Mouse (Mus musculus) heart, embryonic 10.5 days (tissue): ENCODE data around the gene Coa7. TPM values are rescaled to one million over a fixed set of nuclear protein-coding genes. Genes with fewer than 3 reads are reported as not detected.

ENCODE experiments used
- DNase-seq: peaks from one replicate; pipeline ENCODE4 v3.0.0-alpha.2; 2017; ENCODE audit warnings: low spot score
- H3K27ac ChIP-seq: fragments of 300-500 bp; sonication (generic); 2 replicates; pipeline ENCODE4 v1.5.1; 2016; ENCODE audit warnings: mild to moderate bottlenecking
- H3K27me3 ChIP-seq: fragments of 300-500 bp; sonication (generic); 2 replicates; pipeline ENCODE4 v1.6.1; 2016; ENCODE audit warnings: mild to moderate bottlenecking; ENCODE audit not compliant: poor library complexity, insufficient read depth, severe bottlenecking
- H3K36me3 ChIP-seq: fragments of 300-500 bp; sonication (generic); 2 replicates; pipeline ENCODE4 v1.6.1; 2016; ENCODE audit warnings: mild to moderate bottlenecking, moderate library complexity
- H3K4me1 ChIP-seq: fragments of 300-500 bp; sonication (generic); 2 replicates; pipeline ENCODE4 v1.6.1; 2016; ENCODE audit warnings: mild to moderate bottlenecking
- H3K4me3 ChIP-seq: fragments of 300-500 bp; sonication (generic); 2 replicates; pipeline ENCODE4 v1.5.1; 2016; ENCODE audit warnings: mild to moderate bottlenecking, moderate library complexity
- H3K9me3 ChIP-seq: fragments of 300-500 bp; sonication (generic); 2 replicates; pipeline ENCODE4 v1.6.1; 2016; ENCODE audit warnings: mild to moderate bottlenecking, moderate library complexity
- WGBS: fragments of 180-500 bp; shearing (Covaris S2); methylation state at CpG from one replicate; pipeline ENCODE4 v1.1.7; 2016; 5-methylcytosine and 5-hydroxymethylcytosine counted together
- polyA plus RNA-seq: library from polyadenylated mRNA; unstranded; fragments of >200 nt; fragmentation: Nextera tagmentation; extraction: Ambion mirVana; gene quantifications from 2 replicates; pipeline ENCODE4 v1.2.1, GENCODE M21; 2016

Gene Coa7
- polyA plus RNA-seq = 58.4 and 61.1 TPM in 2 replicates

DNA sequence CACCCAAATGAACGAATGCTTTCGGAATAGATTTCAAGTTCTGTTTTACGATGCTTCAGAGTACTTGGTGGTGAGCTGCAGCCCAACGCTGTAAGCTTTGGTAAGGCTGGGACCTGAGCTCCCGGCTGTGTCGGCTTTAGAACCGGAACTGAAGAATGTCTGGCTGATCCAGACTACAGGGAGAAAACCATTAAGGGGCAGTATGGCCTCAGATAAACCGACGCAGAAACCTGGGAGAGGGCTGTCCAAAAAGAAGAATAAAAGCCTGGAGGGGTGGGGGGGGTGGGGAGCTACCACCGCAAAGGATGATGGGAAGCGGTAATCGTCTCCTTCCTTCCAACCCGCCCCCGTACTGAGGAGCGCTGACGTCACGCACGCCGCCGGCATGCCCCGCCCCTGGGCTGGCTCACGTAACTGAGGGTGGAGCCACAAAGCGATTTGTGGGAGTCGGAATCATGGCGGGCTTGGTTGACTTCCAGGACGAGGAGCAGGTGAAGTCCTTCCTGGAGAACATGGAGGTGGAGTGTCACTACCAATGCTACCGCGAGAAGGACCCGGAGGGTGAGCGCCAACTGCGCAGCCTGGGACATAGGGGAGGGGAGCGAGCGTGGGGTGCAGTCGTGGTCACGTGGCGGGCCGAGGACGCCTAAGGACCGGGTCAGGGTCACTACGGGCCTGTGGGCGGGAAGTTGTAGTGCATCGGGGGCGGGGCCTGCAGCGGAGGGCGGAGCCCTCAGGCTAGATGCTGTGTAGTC is at the start of gene Coa7:
Gene Coa7 (plus strand): TSS at position 411 of the 755 bp plus-strand sequence.
- peaks cover 24% of the 10 kb centered on the region for H3K36me3 ChIP-seq
- peak; percentile 99 for DNase-seq
- H3K27me3 ChIP-seq = no peaks in the 10 kb centered on the region
- H3K9me3 ChIP-seq = no peaks in the 10 kb centered on the region
- H3K4me1 ChIP-seq = peaks cover 12% of the 10 kb centered on the region
- H3K27ac ChIP-seq = peak within 1 kb of the TSS; percentile 96
- peak within 1 kb of the TSS; percentile 75 for H3K4me3 ChIP-seq
- under 1% methylated on average over 44 of the region's 45 CpGs for WGBS

DNA sequence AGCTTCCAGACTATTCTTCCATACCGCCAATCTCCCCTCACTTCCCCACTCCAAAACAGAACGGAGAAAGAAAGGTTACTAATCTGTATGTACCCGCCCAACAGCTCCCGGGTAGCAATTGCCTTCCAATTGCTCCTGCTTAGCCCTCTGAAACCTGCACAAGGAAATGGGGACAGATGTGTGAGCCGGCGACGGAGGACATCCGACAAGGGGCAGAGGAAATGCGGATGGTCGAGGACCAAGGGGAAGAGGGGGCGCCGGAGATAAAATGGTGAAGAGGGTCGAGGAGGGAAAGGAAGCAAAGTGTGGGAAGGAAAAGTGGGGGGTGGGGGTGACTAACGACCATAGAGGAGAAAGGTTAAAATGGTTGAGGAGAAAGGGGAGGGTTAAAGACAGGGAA is 27.7 kb upstream of the Coa7 start:
- peak overlapping the region; percentile 91 for H3K4me3 ChIP-seq
- 2% methylated on average over 14 of the region's 14 CpGs for WGBS
- H3K36me3 ChIP-seq = no peaks in the 10 kb centered on the region

DNA sequence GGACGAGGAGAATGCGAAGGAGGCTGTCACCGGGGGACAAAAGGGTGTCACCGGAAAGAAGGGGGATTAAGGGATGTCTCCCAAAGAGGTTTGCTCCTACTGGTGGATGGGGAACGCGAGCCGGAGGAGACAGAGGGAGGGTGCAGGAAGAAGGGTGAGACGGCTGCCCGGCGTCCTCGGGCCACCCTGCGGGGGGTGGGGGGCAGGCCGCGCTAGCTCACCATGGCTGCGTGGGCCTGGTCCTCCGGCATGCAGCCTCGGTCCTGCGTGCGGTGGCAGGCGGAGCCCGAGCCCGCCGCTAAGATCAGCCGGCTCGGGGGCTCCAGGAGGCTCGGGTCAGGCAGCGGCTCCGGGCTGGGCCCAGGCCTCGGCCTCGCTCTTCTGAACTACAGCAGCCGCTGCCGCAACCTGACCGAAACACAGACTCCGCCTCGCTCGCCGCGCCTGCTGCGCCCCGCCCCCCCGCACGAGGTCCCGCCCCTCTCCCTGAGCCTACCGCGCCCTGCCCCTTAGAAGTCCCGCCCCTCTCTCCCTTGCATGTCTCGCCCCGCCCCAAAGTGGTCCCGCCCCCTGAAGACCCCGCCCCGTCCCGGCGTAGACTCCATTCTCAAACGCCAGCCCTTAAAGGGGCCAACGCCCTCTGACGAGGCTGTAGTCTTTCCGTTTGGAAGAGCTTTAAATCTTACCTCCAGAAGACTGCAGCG is 27.1 kb upstream of the Coa7 start, which contains the start of gene Zyg11b:
Gene Zyg11b (minus strand): TSS at position 427 of the 704 bp plus-strand sequence.
- WGBS = under 1% methylated on average over 54 of the region's 58 CpGs
- no peaks in the 10 kb centered on the region for H3K27me3 ChIP-seq
- peak within 1 kb of the TSS; percentile 91 for H3K4me3 ChIP-seq
- no peaks in the 10 kb centered on the region for H3K36me3 ChIP-seq
- peak within 1 kb of the TSS; percentile 97 for H3K27ac ChIP-seq
- peak; percentile 98 for DNase-seq
- H3K4me1 ChIP-seq = peaks cover 9% of the 10 kb centered on the region; the same call in 1 of the 2 replicates
- H3K9me3 ChIP-seq = 0 out of 2 replicates have a peak, but pooled peaks cover 2% of the 10 kb centered on the region

More for the DNA sequence above, 27.7 kb upstream of the Coa7 start:
- H3K4me1 ChIP-seq = peaks cover 9% of the 10 kb centered on the region; the same call in 1 of the 2 replicates
- H3K27ac ChIP-seq = peak overlapping the region; percentile 97
- H3K27me3 ChIP-seq = no peaks in the 10 kb centered on the region
- peak; percentile 75 for DNase-seq
- 0 out of 2 replicates have a peak, but pooled peaks cover under 1% of the 10 kb centered on the region for H3K9me3 ChIP-seq

DNA sequence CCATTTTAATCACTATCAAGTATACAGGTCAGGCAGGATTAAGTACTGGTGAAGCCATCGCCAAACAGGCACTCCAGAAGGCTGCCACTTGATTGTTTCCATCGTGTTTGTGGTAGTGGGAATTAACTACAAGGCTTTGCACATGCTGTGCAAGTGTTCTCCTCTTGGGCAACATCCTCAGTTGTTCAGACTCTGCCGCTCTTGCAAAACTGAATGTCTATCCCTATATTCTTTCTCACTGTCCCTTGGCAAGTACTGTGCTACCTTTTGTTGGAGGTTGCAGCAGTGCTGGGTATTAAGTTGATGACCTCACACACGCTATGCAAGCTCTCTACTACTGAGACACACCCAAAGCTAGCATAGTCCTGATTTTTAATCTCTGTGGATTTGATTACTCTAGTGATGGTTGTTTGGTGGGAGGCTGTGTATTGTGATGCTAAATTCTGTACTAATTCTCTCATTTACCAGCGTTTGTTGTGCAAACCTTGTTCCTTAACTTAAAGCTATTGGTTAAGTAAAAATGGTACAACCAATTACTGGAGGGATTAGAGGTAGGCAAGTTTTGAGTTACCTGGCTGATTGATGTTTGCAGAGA is 25.5 kb upstream of the Coa7 start:
- no peak overlapping the region for H3K27ac ChIP-seq
- H3K4me3 ChIP-seq = no peak overlapping the region
- 74% methylated on average over 5 of the region's 5 CpGs for WGBS
- no peak for DNase-seq
- H3K9me3 ChIP-seq = peaks cover 4% of the 10 kb centered on the region; the same call in 1 of the 2 replicates
- no peaks in the 10 kb centered on the region for H3K27me3 ChIP-seq
- H3K36me3 ChIP-seq = no peaks in the 10 kb centered on the region
- H3K4me1 ChIP-seq = peaks cover 9% of the 10 kb centered on the region; the same call in 1 of the 2 replicates

DNA sequence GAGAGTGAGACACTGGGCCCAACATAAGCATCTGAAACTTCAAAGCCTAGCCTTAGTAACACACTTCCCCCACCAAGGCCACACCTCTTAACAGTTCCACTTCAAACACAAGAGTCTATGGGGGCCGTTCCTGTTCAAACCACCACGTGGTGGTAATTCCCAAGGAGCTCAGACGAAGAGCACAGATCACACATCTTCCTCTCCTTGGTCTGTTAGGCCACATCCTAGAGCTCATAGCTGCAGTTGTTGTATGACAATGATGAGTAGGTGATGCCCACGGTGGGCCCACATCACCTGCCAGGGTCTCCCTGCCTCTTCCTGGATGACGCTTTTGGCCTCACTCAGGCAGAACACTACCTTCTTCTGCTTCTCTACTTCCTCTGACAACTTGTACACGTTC is 17.2 kb upstream of the Coa7 start:
- no peak for DNase-seq
- Histone ChIP-seq H3K27me3 (no peaks in the 10 kb centered on the region), H3K9me3 (peaks cover 2% of the 10 kb centered on the region; the same call in 1 of the 2 replicates), H3K27ac (no peak overlapping the region), H3K36me3 (no peaks in the 10 kb centered on the region), H3K4me1 (peaks cover 5% of the 10 kb centered on the region; the same call in 1 of the 2 replicates), H3K4me3 (no peak overlapping the region)
- 73% methylated on average over 6 of the region's 6 CpGs for WGBS

DNA sequence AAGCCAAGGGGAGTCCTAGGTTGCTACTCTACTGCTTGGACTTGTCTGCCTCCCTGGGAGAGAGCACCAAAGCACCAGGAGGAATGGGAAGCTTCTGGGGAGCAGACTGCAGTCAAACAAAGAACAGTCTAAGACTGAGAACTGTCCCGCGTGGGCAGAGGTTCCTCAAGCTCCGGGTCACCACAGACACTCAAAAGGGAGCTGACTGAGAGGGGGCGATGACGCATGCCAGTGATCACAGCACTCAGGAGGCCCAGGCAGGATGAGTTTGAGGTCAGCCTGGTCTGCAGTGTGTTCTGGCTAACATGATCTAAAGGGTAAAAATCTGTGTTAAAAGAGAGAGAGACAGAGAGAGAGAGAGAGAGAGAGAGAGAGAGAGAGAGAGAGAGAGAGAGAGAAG is 13.9 kb upstream of the Coa7 start:
- 30% methylated on average over 5 of the region's 5 CpGs for WGBS

DNA sequence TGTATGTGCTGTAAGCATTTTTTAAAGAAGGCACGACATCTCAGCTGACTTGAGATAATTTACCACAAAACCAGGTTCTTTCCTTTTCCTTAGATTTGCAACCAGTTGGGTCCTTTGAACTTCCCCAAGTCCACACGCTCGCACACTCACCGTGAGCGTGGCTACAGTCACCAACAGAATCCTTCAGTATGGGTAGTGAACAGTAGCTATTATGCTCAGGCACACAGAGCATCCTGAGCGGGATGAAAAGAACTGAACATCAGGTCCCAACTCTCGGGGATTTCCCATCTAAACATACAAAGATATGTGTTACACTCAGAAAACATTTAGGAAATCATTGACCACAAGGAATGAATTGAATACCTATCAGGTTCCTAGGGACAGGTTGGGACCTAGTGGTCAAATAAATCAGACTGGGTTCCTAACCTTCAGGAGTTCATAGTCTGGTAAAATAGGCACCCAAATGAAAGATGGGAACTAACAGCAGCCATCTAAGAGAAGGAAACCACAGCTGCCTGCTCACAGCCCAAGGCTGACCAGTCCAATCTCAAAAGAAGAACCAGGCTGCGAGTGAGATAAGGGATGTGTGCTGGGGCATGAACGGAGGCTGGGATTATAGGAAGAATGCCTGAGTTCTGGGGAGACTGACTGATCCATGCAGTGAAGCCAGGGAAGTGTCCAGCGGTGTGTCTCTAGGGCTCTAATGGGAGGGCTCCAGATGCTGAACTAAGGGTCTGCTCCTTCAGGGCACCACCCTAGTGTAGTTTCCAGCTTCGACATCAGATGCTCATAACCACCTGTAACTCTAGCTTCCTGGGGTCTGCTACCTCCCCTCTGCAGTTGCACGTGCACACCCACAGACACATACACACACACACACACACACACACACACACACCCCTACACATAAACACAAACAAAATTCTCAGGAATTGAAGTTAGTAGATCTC is 10.0 kb upstream of the Coa7 start:
- Histone ChIP-seq H3K27ac (0 out of 2 replicates have a peak overlapping the region, but pooled peaks have one; percentile 16), H3K27me3 (no peaks in the 10 kb centered on the region), H3K9me3 (no peaks in the 10 kb centered on the region), H3K36me3 (no peaks in the 10 kb centered on the region), H3K4me1 (peaks cover 24% of the 10 kb centered on the region), H3K4me3 (no peak overlapping the region)
- DNase-seq = no peak
- 71% methylated on average over 12 of the region's 12 CpGs for WGBS

More for the DNA sequence above, 13.9 kb upstream of the Coa7 start:
- H3K9me3 ChIP-seq = no peaks in the 10 kb centered on the region
- no peaks in the 10 kb centered on the region for H3K27me3 ChIP-seq
- DNase-seq = no peak
- peaks cover 17% of the 10 kb centered on the region for H3K4me1 ChIP-seq
- no peaks in the 10 kb centered on the region for H3K36me3 ChIP-seq
- H3K27ac ChIP-seq = 0 out of 2 replicates have a peak overlapping the region, but pooled peaks have one; percentile 56
- no peak overlapping the region for H3K4me3 ChIP-seq

DNA sequence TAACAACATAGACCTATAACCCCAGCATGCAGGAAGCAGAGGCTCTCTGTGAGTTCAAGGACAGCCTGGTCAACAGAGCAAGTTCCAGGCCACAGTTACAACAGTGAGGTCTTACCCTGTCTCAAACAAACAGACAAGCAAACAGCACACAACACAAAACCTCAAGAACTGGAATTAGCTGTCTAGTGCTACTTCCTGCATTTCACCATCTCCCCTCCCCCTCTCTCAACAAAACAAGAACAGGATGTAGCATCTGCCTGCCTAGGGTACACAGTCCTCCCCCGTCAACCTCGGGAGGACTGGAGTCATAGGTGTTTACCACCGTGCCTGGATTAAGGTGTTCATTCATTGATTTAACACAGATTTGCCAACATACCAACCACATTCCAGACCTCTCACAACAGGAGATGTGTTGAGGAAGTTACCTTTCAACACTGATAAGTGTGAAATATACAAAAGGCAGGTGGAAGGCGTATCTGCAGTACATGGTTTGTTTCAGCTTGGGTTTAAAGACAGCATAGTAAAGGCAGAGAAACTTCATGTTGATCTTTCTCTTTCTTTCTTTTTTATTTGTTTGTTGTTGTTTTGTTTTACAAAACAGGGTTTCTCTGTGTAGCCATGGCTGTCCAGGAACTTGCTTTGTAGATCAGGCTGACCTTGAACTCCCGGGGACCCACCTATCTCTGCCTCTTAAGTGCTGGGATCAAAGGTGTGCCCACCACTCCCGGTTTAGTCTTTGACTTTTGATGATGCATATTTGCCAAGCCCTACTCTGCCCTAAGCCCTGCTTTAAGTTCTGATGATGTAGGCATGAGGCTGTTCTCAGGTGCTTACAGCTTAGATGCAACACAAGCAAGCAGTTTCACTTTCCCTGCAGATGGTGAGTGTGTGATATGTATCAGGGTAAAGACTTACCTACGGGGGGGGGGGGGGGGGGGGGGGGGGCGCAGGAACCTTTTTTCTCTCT is 9.0 kb upstream of the Coa7 start:
- 37% methylated on average over 7 of the region's 8 CpGs for WGBS
- Histone ChIP-seq H3K27ac (peak overlapping the region; percentile 69), H3K36me3 (no peaks in the 10 kb centered on the region), H3K9me3 (no peaks in the 10 kb centered on the region), H3K4me3 (no peak overlapping the region), H3K27me3 (no peaks in the 10 kb centered on the region), H3K4me1 (peaks cover 21% of the 10 kb centered on the region)
- DNase-seq = no peak

DNA sequence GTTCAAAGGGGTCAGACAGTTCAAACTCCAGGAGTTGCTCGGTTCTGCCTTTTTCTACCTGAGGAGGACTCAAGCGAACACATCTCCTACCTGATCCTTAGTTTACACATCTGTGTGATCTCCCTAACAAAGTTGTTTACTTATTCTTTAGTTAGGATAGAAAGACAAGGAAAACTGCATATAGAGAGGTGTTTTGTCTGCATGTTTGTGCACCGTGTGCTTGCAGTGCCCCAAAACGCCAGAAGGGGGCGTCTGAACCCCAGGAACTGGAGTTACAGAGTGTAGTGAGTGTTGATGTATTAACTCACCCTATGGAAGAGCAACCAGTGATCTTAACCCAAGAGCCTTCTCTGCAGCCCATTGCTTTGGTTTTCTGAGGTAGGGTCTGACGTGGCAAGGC is 8.2 kb upstream of the Coa7 start:
- H3K36me3 ChIP-seq = no peaks in the 10 kb centered on the region
- 65% methylated on average over 6 of the region's 6 CpGs for WGBS
- no peaks in the 10 kb centered on the region for H3K27me3 ChIP-seq
- no peak for DNase-seq
- H3K4me1 ChIP-seq = peaks cover 18% of the 10 kb centered on the region
- no peaks in the 10 kb centered on the region for H3K9me3 ChIP-seq
- H3K27ac ChIP-seq = no peak overlapping the region
- no peak overlapping the region for H3K4me3 ChIP-seq

DNA sequence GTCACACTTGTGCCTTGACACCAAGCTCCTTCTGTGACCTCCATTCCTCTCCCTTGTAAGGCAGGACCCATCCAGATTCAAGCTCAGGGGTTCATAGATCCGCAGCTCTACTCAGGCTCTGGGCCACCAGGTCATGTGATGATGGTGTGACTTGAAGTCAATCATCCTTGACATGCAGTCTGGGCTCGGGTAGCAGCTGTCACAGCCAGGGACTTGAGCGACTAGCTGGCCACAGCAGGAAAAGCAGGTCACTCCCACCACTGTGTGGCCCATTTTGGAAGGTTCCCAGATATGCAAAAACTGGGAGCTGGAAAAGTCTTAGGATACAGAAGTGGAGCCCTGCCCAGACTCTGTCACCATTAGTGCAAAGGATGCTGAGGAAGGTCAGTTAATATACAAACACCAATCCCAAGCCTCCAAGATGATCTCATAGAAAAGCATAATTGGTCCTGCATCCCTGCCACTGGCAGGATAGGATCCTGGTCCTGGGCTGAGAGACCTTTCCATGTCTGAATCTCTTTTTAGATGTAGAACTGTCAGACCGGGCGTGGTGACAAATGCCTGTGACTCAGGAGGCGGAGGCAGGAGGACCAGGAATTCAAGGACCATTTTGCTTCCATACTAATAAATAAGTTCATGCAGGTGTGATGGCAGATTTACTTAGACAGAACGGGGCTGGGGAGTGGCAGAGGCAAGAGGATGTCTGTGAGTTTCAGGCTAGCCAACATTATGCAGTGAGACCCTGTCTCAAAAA is 7.1 kb upstream of the Coa7 start:
- Histone ChIP-seq H3K4me3 (no peak overlapping the region), H3K27me3 (no peaks in the 10 kb centered on the region), H3K27ac (no peak overlapping the region), H3K4me1 (peaks cover 18% of the 10 kb centered on the region), H3K36me3 (no peaks in the 10 kb centered on the region), H3K9me3 (no peaks in the 10 kb centered on the region)
- no peak for DNase-seq
- WGBS = 71% methylated on average over 7 of the region's 7 CpGs

DNA sequence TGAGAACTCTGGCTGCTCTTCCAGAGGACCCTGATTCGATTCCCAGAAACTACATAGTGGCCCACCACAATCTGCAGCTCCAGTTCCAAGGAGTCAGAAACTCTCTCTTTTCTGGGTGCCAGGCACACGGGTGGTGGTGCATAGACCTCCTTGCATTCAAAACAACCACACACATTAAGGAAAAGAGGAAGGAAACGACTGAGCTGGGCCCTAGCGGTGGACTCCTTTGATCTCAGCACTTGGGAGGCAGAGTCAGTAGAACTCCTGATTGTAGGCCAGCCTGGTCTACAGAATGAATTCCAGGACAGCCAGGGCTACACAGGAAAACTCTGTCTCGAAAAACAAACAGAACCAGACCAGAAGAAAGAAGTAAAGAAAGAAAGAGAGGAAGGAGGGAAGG is 4.4 kb upstream of the Coa7 start:
- no peak overlapping the region for H3K27ac ChIP-seq
- no peaks in the 10 kb centered on the region for H3K9me3 ChIP-seq
- no peaks in the 10 kb centered on the region for H3K36me3 ChIP-seq
- DNase-seq = no peak
- peaks cover 19% of the 10 kb centered on the region for H3K4me1 ChIP-seq
- 65% methylated on average over 5 of the region's 5 CpGs for WGBS
- H3K4me3 ChIP-seq = no peak overlapping the region
- H3K27me3 ChIP-seq = no peaks in the 10 kb centered on the region
